Mouse (Mus musculus) liver, embryonic 16.5 days (tissue): ENCODE results near the gene Card19. TPM values are rescaled to one million over a fixed set of nuclear protein-coding genes. Genes with fewer than 3 reads are reported as not detected.

Experiments used
- ATAC-seq: fragments of 200-750 bp; cut with Nextera tagmentation; 2 replicates; pipeline ENCODE4 v1.8.0; 2017; ENCODE audit warnings: low read depth, mild to moderate bottlenecking, moderate number of reproducible peaks, moderate library complexity
- H3K27ac ChIP-seq: fragments of 300-500 bp; sonication (generic); 2 replicates; pipeline ENCODE4 v1.5.1; 2014; ENCODE audit warnings: mild to moderate bottlenecking, low read length
- H3K27me3 ChIP-seq: fragments of 300-500 bp; sonication (generic); 2 replicates; pipeline ENCODE4 v1.6.1; 2014; ENCODE audit warnings: low read depth, low read length, mixed read lengths; ENCODE audit not compliant: control insufficient read depth, insufficient read depth
- H3K36me3 ChIP-seq: fragments of 300-500 bp; sonication (generic); 2 replicates; pipeline ENCODE4 v1.6.1; 2014; ENCODE audit warnings: mild to moderate bottlenecking; ENCODE audit not compliant: control insufficient read depth, insufficient read depth
- H3K4me1 ChIP-seq: fragments of 300-500 bp; sonication (generic); 2 replicates; pipeline ENCODE4 v1.6.1; 2014; ENCODE audit warnings: low read depth, low read length, mixed read lengths; ENCODE audit not compliant: control insufficient read depth
- H3K4me2 ChIP-seq: fragments of 300-500 bp; sonication (generic); 2 replicates; pipeline ENCODE4 v1.6.1; 2014; ENCODE audit warnings: low read depth, low read length, mixed read lengths
- H3K4me3 ChIP-seq: fragments of 300-500 bp; sonication (generic); 2 replicates; pipeline ENCODE4 v1.5.1; 2014; ENCODE audit warnings: low read depth, mild to moderate bottlenecking, low read length
- H3K9ac ChIP-seq: fragments of 300-500 bp; sonication (generic); 2 replicates; pipeline ENCODE4 v1.6.1; 2014; ENCODE audit warnings: low read depth, low read length
- H3K9me3 ChIP-seq: fragments of 300-500 bp; sonication (generic); replicated peaks from 2 replicates; pipeline ENCODE4 v1.6.1; 2016; ENCODE audit warnings: low read length; ENCODE audit not compliant: control insufficient read depth
- WGBS: fragments of 180-500 bp; shearing (Covaris S2); extraction: QIAGEN DNeasy Blood & Tissue Kit; methylation state at CpG from one replicate; pipeline ENCODE4 v1.1.7; 2014; ENCODE audit not compliant: insufficient replicate concordance; 5-methylcytosine and 5-hydroxymethylcytosine counted together
- polyA plus RNA-seq: library from polyadenylated mRNA; unstranded; fragments of >200 nt; fragmentation: Nextera tagmentation; extraction: Ambion mirVana; gene quantifications from 2 replicates; pipeline ENCODE4 v1.2.1, GENCODE M21; 2015

Card19 gene
- polyA plus RNA-seq, 1 experiment from 2014 or later: 18.2 TPM

GRCm38 (mm10) chr13:49161236-49161635, 54.6 kb downstream of the Card19 start:
- H3K4me1 ChIP-seq: no peaks in the 10 kb centered on the region
- WGBS: 24% methylated on average over 2 of the region's 2 CpGs
- no peak overlapping the region for H3K4me2 ChIP-seq
- no peaks in the 10 kb centered on the region for H3K27me3 ChIP-seq
- H3K9ac ChIP-seq: no peak overlapping the region
- no peak for ATAC-seq
- no peak overlapping the region for H3K27ac ChIP-seq
- no peaks in the 10 kb centered on the region for H3K9me3 ChIP-seq
- H3K4me3 ChIP-seq: no peak overlapping the region
- no peaks in the 10 kb centered on the region for H3K36me3 ChIP-seq

- H3K4me3 ChIP-seq: no peak overlapping the region
- H3K4me1 ChIP-seq: no peaks in the 10 kb centered on the region
Measured at GRCm38 (mm10) chr13:49158040-49158713, 57.7 kb downstream of the Card19 start.

GRCm38 (mm10) chr13:49156645-49157044, 59.2 kb downstream of the Card19 start:
- Histone ChIP-seq H3K27me3 (0 out of 2 replicates have a peak, but pooled peaks cover 2% of the 10 kb centered on the region), H3K4me2 (no peak overlapping the region), H3K4me1 (no peaks in the 10 kb centered on the region), H3K36me3 (no peaks in the 10 kb centered on the region), H3K4me3 (no peak overlapping the region), H3K27ac (no peak overlapping the region), H3K9me3 (no peaks in the 10 kb centered on the region), H3K9ac (no peak overlapping the region)
- no peak for ATAC-seq
- 53% methylated on average over 4 of the region's 4 CpGs for WGBS

More at GRCm38 (mm10) chr13:49158040-49158713, 57.7 kb downstream of the Card19 start:
- WGBS: 56% methylated on average over 10 of the region's 10 CpGs
- Histone ChIP-seq H3K9me3 (no peaks in the 10 kb centered on the region), H3K4me2 (no peak overlapping the region), H3K27ac (no peak overlapping the region), H3K36me3 (no peaks in the 10 kb centered on the region), H3K27me3 (0 out of 2 replicates have a peak, but pooled peaks cover 2% of the 10 kb centered on the region), H3K9ac (no peak overlapping the region)
- no peak for ATAC-seq

GRCm38 (mm10) chr13:49154621-49155020, 61.2 kb downstream of the Card19 start:
- no peaks in the 10 kb centered on the region for H3K9me3 ChIP-seq
- H3K27ac ChIP-seq: no peak overlapping the region
- WGBS: 65% methylated on average over 7 of the region's 7 CpGs
- H3K4me3 ChIP-seq: no peak overlapping the region
- H3K4me1 ChIP-seq: no peaks in the 10 kb centered on the region
- no peak for ATAC-seq
- H3K4me2 ChIP-seq: no peak overlapping the region
- H3K9ac ChIP-seq: no peak overlapping the region
- H3K36me3 ChIP-seq: no peaks in the 10 kb centered on the region
- H3K27me3 ChIP-seq: peaks cover 2% of the 10 kb centered on the region

GRCm38 (mm10) chr13:49154028-49154427, 61.8 kb downstream of the Card19 start:
- Histone ChIP-seq H3K27ac (no peak overlapping the region), H3K9ac (no peak overlapping the region), H3K9me3 (no peaks in the 10 kb centered on the region)

More at GRCm38 (mm10) chr13:49154028-49154427, 61.8 kb downstream of the Card19 start:
- no peak for ATAC-seq
- peaks cover 8% of the 10 kb centered on the region for H3K27me3 ChIP-seq
- WGBS: 61% methylated on average over 10 of the region's 10 CpGs
- no peaks in the 10 kb centered on the region for H3K4me1 ChIP-seq
- H3K4me3 ChIP-seq: no peak overlapping the region
- H3K4me2 ChIP-seq: no peak overlapping the region
- no peaks in the 10 kb centered on the region for H3K36me3 ChIP-seq

Other genes with a start within 250 kb of the Card19 start
- 11.5 and 12.0 TPM in 2 replicates for gene Fam120a, start 248.0 kb downstream of the Card19 start, polyA plus RNA-seq
- 0.08 and 0.15 TPM in 2 replicates for gene Wnk2, start 68.0 kb downstream of the Card19 start, polyA plus RNA-seq
- 54.3 and 58.0 TPM in 2 replicates for gene Ninj1, start 28.6 kb downstream of the Card19 start, polyA plus RNA-seq
- 1.1 and 2.0 TPM in 2 replicates for gene Susd3, start 32.7 kb upstream of the Card19 start, polyA plus RNA-seq
- gene Fgd3, start 104.3 kb upstream of the Card19 start, polyA plus RNA-seq: 0.67 and 0.70 TPM in 2 replicates
- gene Bicd2, start 125.5 kb upstream of the Card19 start, polyA plus RNA-seq: 6.3 and 6.5 TPM in 2 replicates
- 6.6 and 6.8 TPM in 2 replicates for gene Ippk, start 205.2 kb upstream of the Card19 start, polyA plus RNA-seq